Mouse (Mus musculus) intestine, embryonic 16.5 days (tissue): Measurements from ENCODE around the gene Zfhx3. TPM values are rescaled to one million over a fixed set of nuclear protein-coding genes. Genes with fewer than 3 reads are reported as not detected.

Experiments
- ATAC-seq: fragments of 200-750 bp; cut with Nextera tagmentation; 2 replicates; pipeline ENCODE4 v1.8.0; 2017; ENCODE audit warnings: moderate TSS enrichment, moderate library complexity
- H3K27ac ChIP-seq: fragments of 300-500 bp; sonication (generic); 2 replicates; pipeline ENCODE4 v1.5.1; 2014; ENCODE audit warnings: mild to moderate bottlenecking, low read length
- H3K27me3 ChIP-seq: fragments of 300-500 bp; sonication (generic); replicated peaks from 2 replicates; pipeline ENCODE4 v1.6.1; 2014; ENCODE audit warnings: low read length, control low read depth, mixed read lengths; ENCODE audit not compliant: control insufficient read depth, insufficient read depth
- H3K36me3 ChIP-seq: fragments of 300-500 bp; sonication (generic); 2 replicates; pipeline ENCODE4 v1.6.1; 2014; ENCODE audit warnings: low read length, control low read depth; ENCODE audit not compliant: control insufficient read depth, insufficient read depth
- H3K4me1 ChIP-seq: fragments of 300-500 bp; sonication (generic); 2 replicates; pipeline ENCODE4 v1.6.1; 2014; ENCODE audit warnings: low read length, control low read depth, mixed read lengths; ENCODE audit not compliant: control insufficient read depth, insufficient read depth
- H3K4me2 ChIP-seq: fragments of 300-500 bp; sonication (generic); 2 replicates; pipeline ENCODE4 v1.6.1; 2014; ENCODE audit warnings: low read depth, low read length, control low read depth
- H3K4me3 ChIP-seq: fragments of 300-500 bp; sonication (generic); 2 replicates; pipeline ENCODE4 v1.5.1; 2014; ENCODE audit warnings: mild to moderate bottlenecking, low read length
- H3K9ac ChIP-seq: fragments of 300-500 bp; sonication (generic); 2 replicates; pipeline ENCODE4 v1.6.1; 2014; ENCODE audit warnings: low read depth, low read length
- H3K9me3 ChIP-seq: fragments of 300-500 bp; sonication (generic); 2 replicates; pipeline ENCODE4 v1.6.1; 2016; ENCODE audit warnings: low read length, control low read depth; ENCODE audit not compliant: control insufficient read depth
- WGBS: fragments of 180-500 bp; shearing (Covaris S2); extraction: QIAGEN DNeasy Blood & Tissue Kit; methylation state at CpG from one replicate; pipeline ENCODE4 v1.1.7; 2014; 5-methylcytosine and 5-hydroxymethylcytosine counted together
- polyA plus RNA-seq: library from polyadenylated mRNA; unstranded; fragments of >200 nt; fragmentation: Nextera tagmentation; extraction: Ambion mirVana; gene quantifications from 2 replicates; pipeline ENCODE4 v1.2.1, GENCODE M21; 2015

The Zfhx3 gene
- polyA plus RNA-seq, 1 experiment from 2014 or later = 6.1 TPM

- Histone ChIP-seq H3K9ac (no peak overlapping the region), H3K27ac (no peak overlapping the region; the same call in 1 of the 2 replicates), H3K4me3 (no peak overlapping the region), H3K4me2 (no peak overlapping the region), H3K9me3 (no peaks in the 10 kb centered on the region), H3K36me3 (no peaks in the 10 kb centered on the region), H3K27me3 (no peaks in the 10 kb centered on the region), H3K4me1 (peaks cover 30% of the 10 kb centered on the region)
- no peak for ATAC-seq
- 72% methylated on average over 19 of the region's 19 CpGs for WGBS
Observed at GRCm38 (mm10) chr8:108595721-108596495, 653.5 kb downstream of the Zfhx3 start.

- Histone ChIP-seq H3K4me2 (no peak overlapping the region), H3K4me3 (no peak overlapping the region), H3K27ac (no peak overlapping the region), H3K27me3 (no peaks in the 10 kb centered on the region), H3K9me3 (no peaks in the 10 kb centered on the region), H3K9ac (no peak overlapping the region), H3K4me1 (peaks cover 13% of the 10 kb centered on the region), H3K36me3 (no peaks in the 10 kb centered on the region)
- WGBS = 60% methylated on average over 8 of the region's 8 CpGs
- no peak for ATAC-seq
Observed at GRCm38 (mm10) chr8:108599003-108599402, 656.6 kb downstream of the Zfhx3 start.

GRCm38 (mm10) chr8:108599558-108599957 is 657.1 kb downstream of the Zfhx3 start:
- Histone ChIP-seq H3K9me3 (no peaks in the 10 kb centered on the region), H3K9ac (no peak overlapping the region), H3K27ac (no peak overlapping the region), H3K4me3 (no peak overlapping the region; the same call in 1 of the 2 replicates), H3K4me2 (no peak overlapping the region), H3K36me3 (no peaks in the 10 kb centered on the region), H3K27me3 (no peaks in the 10 kb centered on the region), H3K4me1 (peaks cover 9% of the 10 kb centered on the region)
- 66% methylated on average over 6 of the region's 6 CpGs for WGBS
- ATAC-seq = no peak

GRCm38 (mm10) chr8:108608678-108609077 is 666.2 kb downstream of the Zfhx3 start:
- Histone ChIP-seq H3K9ac (no peak overlapping the region), H3K27me3 (no peaks in the 10 kb centered on the region), H3K36me3 (no peaks in the 10 kb centered on the region), H3K4me3 (no peak overlapping the region), H3K27ac (no peak overlapping the region), H3K9me3 (no peaks in the 10 kb centered on the region), H3K4me1 (no peaks in the 10 kb centered on the region), H3K4me2 (no peak overlapping the region)
- no peak for ATAC-seq
- WGBS = 59% methylated on average over 5 of the region's 5 CpGs

GRCm38 (mm10) chr8:108609114-108609513 is 666.7 kb downstream of the Zfhx3 start:
- H3K27ac ChIP-seq = no peak overlapping the region
- WGBS = 60% methylated on average over 5 of the region's 5 CpGs

GRCm38 (mm10) chr8:108611141-108611674 is 668.8 kb downstream of the Zfhx3 start:
- no peaks in the 10 kb centered on the region for H3K9me3 ChIP-seq
- no peak overlapping the region for H3K4me3 ChIP-seq
- no peaks in the 10 kb centered on the region for H3K4me1 ChIP-seq
- no peak overlapping the region for H3K4me2 ChIP-seq
- ATAC-seq = no peak
- H3K27me3 ChIP-seq = no peaks in the 10 kb centered on the region
- H3K36me3 ChIP-seq = no peaks in the 10 kb centered on the region
- no peak overlapping the region for H3K9ac ChIP-seq
- 90% methylated on average over 9 of the region's 9 CpGs for WGBS
- no peak overlapping the region for H3K27ac ChIP-seq

More at GRCm38 (mm10) chr8:108609114-108609513, 666.7 kb downstream of the Zfhx3 start:
- Histone ChIP-seq H3K27me3 (no peaks in the 10 kb centered on the region), H3K4me1 (no peaks in the 10 kb centered on the region), H3K4me3 (no peak overlapping the region), H3K9me3 (no peaks in the 10 kb centered on the region), H3K36me3 (no peaks in the 10 kb centered on the region), H3K4me2 (no peak overlapping the region), H3K9ac (no peak overlapping the region)
- ATAC-seq = no peak

GRCm38 (mm10) chr8:108611792-108612413 is 669.5 kb downstream of the Zfhx3 start:
- no peaks in the 10 kb centered on the region for H3K4me1 ChIP-seq
- no peak overlapping the region for H3K4me3 ChIP-seq
- H3K4me2 ChIP-seq = no peak overlapping the region
- no peaks in the 10 kb centered on the region for H3K36me3 ChIP-seq
- H3K27ac ChIP-seq = no peak overlapping the region
- H3K27me3 ChIP-seq = no peaks in the 10 kb centered on the region
- H3K9me3 ChIP-seq = no peaks in the 10 kb centered on the region
- H3K9ac ChIP-seq = no peak overlapping the region
- WGBS = 67% methylated on average over 11 of the region's 11 CpGs
- ATAC-seq = no peak

- no peak overlapping the region for H3K9ac ChIP-seq
- H3K9me3 ChIP-seq = no peaks in the 10 kb centered on the region
- H3K4me2 ChIP-seq = no peak overlapping the region
- no peaks in the 10 kb centered on the region for H3K27me3 ChIP-seq
- no peaks in the 10 kb centered on the region for H3K4me1 ChIP-seq
- ATAC-seq = no peak
- H3K27ac ChIP-seq = no peak overlapping the region
- H3K4me3 ChIP-seq = no peak overlapping the region
- no peaks in the 10 kb centered on the region for H3K36me3 ChIP-seq
- 50% methylated on average over 5 of the region's 5 CpGs for WGBS
Observed at GRCm38 (mm10) chr8:108612815-108613214, 670.4 kb downstream of the Zfhx3 start.

- no peak overlapping the region for H3K9ac ChIP-seq
- H3K4me2 ChIP-seq = no peak overlapping the region
- H3K27ac ChIP-seq = no peak overlapping the region
- ATAC-seq = no peak
- no peaks in the 10 kb centered on the region for H3K4me1 ChIP-seq
- H3K27me3 ChIP-seq = no peaks in the 10 kb centered on the region
- no peak overlapping the region for H3K4me3 ChIP-seq
- whole genome bisulfite sequencing = 67% methylated on average over 2 of the region's 2 CpGs
- H3K36me3 ChIP-seq = no peaks in the 10 kb centered on the region
- no peaks in the 10 kb centered on the region for H3K9me3 ChIP-seq
Observed at GRCm38 (mm10) chr8:108613280-108613679, 670.8 kb downstream of the Zfhx3 start.
